Mouse (Mus musculus) kidney, adult 2 months (tissue): ENCODE results near the gene Syap1. TPM values are rescaled to one million over a fixed set of nuclear protein-coding genes. Genes with fewer than 3 reads are reported as not detected.
"Not testable (repeated sequence)": the region's sequence is repeated elsewhere in the genome, so short reads cannot be mapped to it uniquely, and the experiment has no call there.

Source experiments
- DNase-seq: peaks from one replicate; pipeline ENCODE4 v3.0.0; 2021
- H3K27ac ChIP-seq: fragments of 200-500 bp; 2 replicates; pipeline ENCODE4 v1.5.1; 2012; ENCODE audit warnings: low read depth, low read length, control low read depth, inconsistent platforms; ENCODE audit not compliant: insufficient read depth
- H3K27me3 ChIP-seq: fragments of 200-500 bp; replicated peaks from 2 replicates; pipeline ENCODE4 v1.6.1; 2012; ENCODE audit warnings: mild to moderate bottlenecking, moderate library complexity, low read length, inconsistent platforms; ENCODE audit not compliant: control insufficient read depth, insufficient read depth
- H3K36me3 ChIP-seq: fragments of 200-500 bp; 2 replicates; pipeline ENCODE4 v1.6.1; 2012; ENCODE audit warnings: mild to moderate bottlenecking, moderate library complexity, low read length, inconsistent platforms; ENCODE audit not compliant: control insufficient read depth, insufficient read depth
- H3K4me1 ChIP-seq: fragments of 200-500 bp; 2 replicates; pipeline ENCODE4 v1.6.1; 2011; ENCODE audit warnings: low read length; ENCODE audit not compliant: control insufficient read depth, insufficient read depth
- H3K4me3 ChIP-seq: fragments of 200-500 bp; 2 replicates; pipeline ENCODE4 v1.5.1; 2011; ENCODE audit warnings: mild to moderate bottlenecking, low read depth, low read length, control low read depth; ENCODE audit not compliant: insufficient read depth
- CTCF ChIP-seq: fragments of 200-500 bp; conservative IDR thresholded peaks from 2 replicates; pipeline ENCODE4 v1.5.1; 2011; ENCODE audit warnings: low read depth, mild to moderate bottlenecking, control low read depth, low read length, moderate library complexity, mixed read lengths; ENCODE audit not compliant: insufficient read depth, insufficient read length
- POLR2A ChIP-seq: fragments of 200-500 bp; IDR thresholded peaks from one replicate; pipeline ENCODE4 v1.6.1; 2011; ENCODE audit warnings: low read depth, low read length, control low read depth
- WGBS: fragments of 180-500 bp; shearing (Covaris S2); methylation state at CpG from one replicate; pipeline ENCODE4 v1.1.7; 2018; 5-methylcytosine and 5-hydroxymethylcytosine counted together
- polyA plus RNA-seq: library from polyadenylated mRNA; depleted of rRNA; stranded (reverse); fragments of >200 nt; gene quantifications from 2 replicates; pipeline ENCODE4 v1.2.3, GENCODE M21; 2012

Syap1 gene
- polyA plus RNA-seq, 1 experiment, result 16.4 TPM

GRCm38 (mm10) chrX:162848682-162849081 lies 39.6 kb downstream of the Syap1 start:
- no peak overlapping the region for H3K4me3 ChIP-seq
- no peaks in the 10 kb centered on the region for H3K4me1 ChIP-seq
- no peak for DNase-seq
- no peak overlapping the region for H3K27ac ChIP-seq
- no peaks in the 10 kb centered on the region for H3K27me3 ChIP-seq
- 81% methylated on average over 1 of the region's 1 CpGs for WGBS
- TF ChIP-seq POLR2A, result no peak
- TF ChIP-seq CTCF, result no peak
- no peaks in the 10 kb centered on the region for H3K36me3 ChIP-seq

GRCm38 (mm10) chrX:162845531-162845930 lies 42.7 kb downstream of the Syap1 start:
- Histone ChIP-seq H3K27ac (no peak overlapping the region), H3K4me3 (no peak overlapping the region), H3K4me1 (no peaks in the 10 kb centered on the region), H3K27me3 (no peaks in the 10 kb centered on the region), H3K36me3 (no peaks in the 10 kb centered on the region)
- TF ChIP-seq CTCF (no peak), POLR2A (no peak)
- no peak for DNase-seq
- 90% methylated on average over 3 of the region's 3 CpGs for WGBS

GRCm38 (mm10) chrX:162844447-162845100 lies 43.7 kb downstream of the Syap1 start:
- H3K27ac ChIP-seq, result no peak overlapping the region
- H3K4me1 ChIP-seq, result no peaks in the 10 kb centered on the region
- peak; percentile 51 for DNase-seq
- TF ChIP-seq POLR2A (no peak), CTCF (peak; percentile 47)
- no peak overlapping the region for H3K4me3 ChIP-seq
- 55% methylated on average over 8 of the region's 8 CpGs for WGBS
- no peaks in the 10 kb centered on the region for H3K36me3 ChIP-seq
- H3K27me3 ChIP-seq, result no peaks in the 10 kb centered on the region

- DNase-seq, result no peak
- H3K36me3 ChIP-seq, result no peaks in the 10 kb centered on the region
- no peaks in the 10 kb centered on the region for H3K4me1 ChIP-seq
- TF ChIP-seq CTCF (no peak), POLR2A (no peak)
- no peak overlapping the region for H3K27ac ChIP-seq
- H3K27me3 ChIP-seq, result no peaks in the 10 kb centered on the region
- no peak overlapping the region for H3K4me3 ChIP-seq
- 41% methylated on average over 3 of the region's 3 CpGs for WGBS
These were observed 56.1 kb downstream of the Syap1 start for GRCm38 (mm10) chrX:162832101-162832500.

GRCm38 (mm10) chrX:162831542-162831941 lies 56.7 kb downstream of the Syap1 start:
- DNase-seq, result no peak
- no peaks in the 10 kb centered on the region for H3K36me3 ChIP-seq
- TF ChIP-seq CTCF (no peak), POLR2A (no peak)
- H3K4me1 ChIP-seq, result no peaks in the 10 kb centered on the region
- no peaks in the 10 kb centered on the region for H3K27me3 ChIP-seq
- H3K27ac ChIP-seq, result no peak overlapping the region
- H3K4me3 ChIP-seq, result no peak overlapping the region
- 100% methylated on average over 1 of the region's 1 CpGs for whole genome bisulfite sequencing

- WGBS, result 67% methylated on average over 1 of the region's 1 CpGs
- no peak overlapping the region for H3K4me3 ChIP-seq
- DNase-seq, result no peak
- no peaks in the 10 kb centered on the region for H3K36me3 ChIP-seq
- no peak overlapping the region for H3K27ac ChIP-seq
- TF ChIP-seq POLR2A, result no peak
- TF ChIP-seq CTCF, result no peak
- no peaks in the 10 kb centered on the region for H3K4me1 ChIP-seq
- H3K27me3 ChIP-seq, result no peaks in the 10 kb centered on the region
These were observed 57.2 kb downstream of the Syap1 start for GRCm38 (mm10) chrX:162831036-162831435.

GRCm38 (mm10) chrX:162830313-162830712 lies 57.9 kb downstream of the Syap1 start:
- 77% methylated on average over 2 of the region's 2 CpGs for WGBS
- not testable (repeated sequence) for H3K27ac ChIP-seq, DNase-seq

More at GRCm38 (mm10) chrX:162830313-162830712, 57.9 kb downstream of the Syap1 start:
- H3K36me3 ChIP-seq, H3K4me3 ChIP-seq, H3K4me1 ChIP-seq, H3K27me3 ChIP-seq: not testable (repeated sequence)
